Mouse (Mus musculus) urinary bladder, postnatal 14 days (tissue): ENCODE measurements around the gene Cldn15.

ENCODE experiments used
- DNase-seq: peaks from one replicate; pipeline ENCODE4 v3.0.0; 2021; ENCODE audit warnings: low spot score

The Cldn15 gene

DNA sequence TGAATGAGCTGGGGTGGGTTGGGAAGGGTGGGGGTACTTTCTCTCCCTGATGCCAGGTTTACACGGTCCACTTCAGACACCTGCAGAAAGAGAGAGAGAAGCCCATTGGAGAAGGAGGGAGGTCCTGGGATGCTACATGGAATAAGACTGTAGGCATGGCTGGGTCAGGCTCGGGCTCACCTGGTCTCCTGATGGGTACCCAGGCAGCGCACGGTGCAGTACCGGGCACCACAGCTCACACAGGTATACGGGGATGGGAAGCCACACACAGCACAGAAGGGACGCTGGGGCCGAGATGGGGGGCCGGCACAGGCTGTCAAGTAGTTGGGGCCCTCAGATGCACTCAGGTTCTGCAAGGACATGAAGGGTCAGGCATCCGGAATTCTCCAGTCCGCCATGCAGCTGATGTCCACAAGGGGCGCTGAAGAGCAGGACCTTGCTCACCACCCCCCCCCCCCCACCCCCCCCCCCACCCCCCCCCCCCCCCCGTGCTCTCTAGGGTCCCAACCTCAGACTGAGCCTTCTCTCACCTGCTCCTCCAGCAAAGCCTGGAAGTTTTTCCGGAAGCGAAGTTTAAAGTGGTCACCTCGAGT lies 16.0 kb downstream of the Cldn15 start:
- peak; percentile 48 for DNase-seq

DNA sequence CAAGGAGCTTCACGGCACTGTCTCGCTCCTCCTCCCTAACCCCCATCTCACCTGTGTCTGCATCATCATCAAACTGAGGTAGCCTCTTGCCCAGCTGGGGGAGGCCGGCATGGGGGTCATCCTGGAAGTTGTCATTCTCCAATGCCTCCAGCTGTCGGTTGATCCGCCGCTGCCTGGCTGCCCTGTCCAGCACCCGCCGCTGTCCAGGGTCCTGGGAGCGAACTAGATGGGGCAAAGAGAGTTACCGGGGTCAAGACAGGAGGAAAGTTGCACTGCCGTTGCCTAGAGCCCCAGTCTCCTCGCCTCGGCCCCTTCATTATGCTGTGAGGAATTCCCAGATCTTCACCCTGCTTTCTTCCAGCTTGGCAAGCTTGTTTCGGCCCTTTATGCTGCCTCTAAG lies 18.4 kb downstream of the Cldn15 start:
- DNase-seq = no peak

- peak; percentile 97 for DNase-seq
Observed at GRCm38 (mm10) chr5:136986695-136987137, 20.3 kb downstream of the Cldn15 start, which contains the start of gene Plod3. TSS of gene Plod3 (plus strand) at chr5:136987019.

- DNase-seq = peak; percentile 80
Observed at GRCm38 (mm10) chr5:136987138-136987933, 20.9 kb downstream of the Cldn15 start.

DNA sequence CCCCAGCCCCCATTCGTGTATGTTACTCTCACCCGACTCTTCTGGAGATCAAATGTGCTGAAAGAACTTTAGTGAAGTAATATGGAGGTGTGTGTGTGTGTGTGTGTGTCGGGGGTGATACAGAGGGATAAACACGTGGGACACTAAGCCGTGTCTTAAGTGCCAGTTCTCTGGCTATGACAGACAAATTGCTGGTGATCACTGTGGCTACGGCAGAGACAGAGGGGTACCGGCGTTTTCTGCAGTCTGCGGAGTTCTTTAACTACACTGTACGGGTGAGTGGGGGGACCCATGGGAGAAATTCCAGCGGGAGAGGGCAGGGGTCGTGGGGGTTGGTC lies 21.5 kb downstream of the Cldn15 start, which contains the start of gene Znhit1:
Gene Znhit1, minus strand, starts transcription at position 88 of the 338 bp plus-strand sequence.
- no peak for DNase-seq

DNA sequence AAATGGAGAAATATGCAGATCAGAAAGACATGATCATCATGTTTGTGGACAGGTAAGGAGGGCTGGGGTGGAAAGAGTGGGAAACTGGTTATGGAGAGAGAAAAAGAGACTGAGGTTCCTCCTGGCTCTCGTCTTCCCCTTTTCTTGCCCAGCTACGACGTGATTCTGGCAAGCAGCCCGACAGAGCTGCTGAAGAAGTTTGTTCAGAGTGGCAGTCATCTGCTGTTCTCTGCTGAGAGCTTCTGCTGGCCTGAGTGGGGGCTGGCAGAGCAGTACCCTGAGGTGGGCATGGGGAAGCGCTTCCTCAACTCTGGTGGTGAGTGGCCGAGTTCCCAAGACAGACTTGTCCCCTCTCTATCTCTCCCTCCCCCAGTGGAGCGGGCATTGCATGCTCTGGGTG lies 22.0 kb downstream of the Cldn15 start:
- peak; percentile 32 for DNase-seq

- DNase-seq = no peak
Observed at GRCm38 (mm10) chr5:136989801-136990200, 23.4 kb downstream of the Cldn15 start.

GRCm38 (mm10) chr5:136999449-136999848 lies 33.0 kb downstream of the Cldn15 start:
- no peak for DNase-seq

- no peak for DNase-seq
Observed at GRCm38 (mm10) chr5:137000612-137001011, 34.2 kb downstream of the Cldn15 start.

DNA sequence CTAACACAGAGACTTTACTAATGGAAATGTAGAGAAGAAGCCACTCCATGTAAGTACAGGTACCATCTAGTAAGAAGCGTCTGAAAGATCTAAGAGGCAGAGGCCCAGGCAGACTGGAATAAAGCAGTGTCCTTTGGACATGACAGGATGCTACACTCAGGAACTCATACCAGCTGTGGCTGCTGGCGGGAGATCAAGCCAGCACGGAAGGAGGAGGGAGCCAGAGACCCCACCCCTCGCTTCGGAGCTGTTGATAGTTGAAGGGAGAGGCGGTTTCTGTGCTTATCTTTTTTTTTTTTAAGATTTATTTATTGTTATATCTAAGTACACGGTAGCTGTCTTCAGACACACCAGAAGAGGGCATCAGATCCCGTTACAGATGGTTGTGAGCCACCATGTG lies 40.9 kb downstream of the Cldn15 start:
- no peak for DNase-seq

DNA sequence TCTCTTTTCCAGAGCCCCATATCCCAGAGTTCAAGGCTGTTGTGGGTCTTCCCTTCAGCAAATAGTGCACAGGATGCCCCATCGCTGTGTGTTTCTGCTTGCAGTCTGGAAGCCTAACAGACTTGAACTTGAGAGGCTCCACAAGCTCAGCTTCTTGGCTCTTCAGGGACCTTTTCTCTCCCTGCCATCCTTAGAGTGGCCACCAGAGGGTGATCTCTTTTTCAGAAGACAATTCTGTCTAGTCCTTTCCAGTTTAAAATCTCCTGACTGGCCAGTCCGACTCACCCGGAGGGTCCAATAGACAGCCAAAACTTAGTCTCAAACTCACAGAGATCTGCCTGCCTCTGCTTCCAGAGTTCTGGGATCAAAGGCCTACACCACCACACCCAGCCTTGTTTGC lies 43.6 kb downstream of the Cldn15 start:
- peak; percentile 59 for DNase-seq

DNA sequence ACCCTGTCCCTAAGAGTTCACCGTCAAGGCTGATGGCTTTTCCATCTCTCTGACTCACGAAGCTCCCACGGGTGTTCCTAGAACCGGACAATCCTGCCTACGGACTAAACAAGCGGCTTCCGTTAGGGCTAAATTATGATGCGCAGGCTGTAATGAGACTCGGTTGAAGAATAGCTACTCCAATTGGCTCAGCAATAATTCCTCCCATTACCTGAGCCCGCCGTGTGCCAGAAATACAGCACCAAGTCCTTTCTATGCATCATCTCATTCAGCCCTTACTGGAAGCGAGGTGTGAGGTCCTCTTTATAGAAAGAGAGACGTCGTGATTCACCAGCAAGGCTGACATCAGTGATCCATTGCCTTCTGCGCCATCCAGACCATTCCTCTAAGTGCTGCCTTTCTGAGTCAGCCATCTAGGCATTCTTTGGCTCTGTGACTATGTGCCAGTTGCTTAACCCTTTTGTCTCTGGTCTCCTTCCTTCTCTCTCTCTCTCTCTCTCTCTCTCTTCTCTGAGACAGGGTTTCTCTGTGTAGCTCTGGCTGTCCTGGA lies 46.1 kb downstream of the Cldn15 start:
- no peak for DNase-seq

DNA sequence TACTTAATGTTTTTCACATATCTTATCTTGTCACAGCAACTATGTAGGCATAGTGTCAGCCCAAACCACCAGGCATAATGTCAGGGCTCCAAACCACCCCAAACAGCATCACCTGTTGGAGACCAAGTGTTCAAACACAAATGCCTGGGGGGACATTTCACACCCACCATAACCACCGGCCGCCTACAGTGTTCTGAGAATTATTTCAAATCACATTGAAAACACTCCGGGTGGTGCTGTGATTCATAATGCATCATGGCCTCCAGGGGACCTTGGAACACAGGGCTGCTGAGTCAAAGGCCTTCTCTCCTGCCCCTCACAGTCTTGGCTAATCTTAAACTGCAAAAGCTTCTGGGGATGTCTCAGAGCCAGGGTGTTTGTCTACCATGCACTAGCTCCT lies 49.5 kb downstream of the Cldn15 start:
- DNase-seq = no peak

DNA sequence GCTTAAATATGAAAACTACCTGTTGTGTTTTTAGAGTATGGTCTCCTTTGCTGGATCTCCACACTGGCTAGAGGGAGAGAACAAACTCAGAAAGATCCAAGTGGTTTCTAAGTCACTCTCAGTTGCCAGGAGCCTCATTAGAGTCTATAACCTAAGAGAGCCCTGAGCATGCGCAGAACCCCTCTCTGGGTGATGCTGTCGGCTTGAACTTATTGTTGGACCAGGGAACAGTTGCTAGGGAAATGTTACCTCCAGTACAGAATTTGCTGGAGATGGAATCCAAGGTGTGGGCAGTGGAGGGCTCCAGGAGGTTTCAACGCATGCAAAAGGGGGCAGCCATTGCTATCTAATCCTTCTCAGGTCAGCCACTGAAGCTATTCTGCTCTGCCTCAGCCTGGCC lies 57.9 kb downstream of the Cldn15 start:
- no peak for DNase-seq

DNA sequence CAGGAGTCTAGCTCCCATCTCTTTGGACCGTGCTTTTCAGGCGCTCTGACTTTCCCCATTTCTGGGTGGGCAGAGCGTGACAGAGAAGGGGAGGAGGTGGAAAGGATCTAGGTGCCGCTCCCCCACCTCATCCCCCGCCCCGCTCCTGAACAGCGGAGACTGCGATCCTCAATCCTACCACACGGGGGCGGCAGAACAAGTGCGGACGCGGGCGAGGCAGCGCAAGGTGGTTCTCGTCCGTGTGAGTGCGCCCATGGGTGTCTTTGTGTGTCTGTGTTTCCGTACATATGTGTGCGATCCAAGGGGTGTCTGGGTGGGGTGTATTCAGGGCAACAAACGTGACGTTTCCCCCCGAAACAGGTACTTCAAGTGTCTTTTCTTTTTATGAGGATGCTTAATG lies 58.7 kb downstream of the Cldn15 start:
- DNase-seq = peak; percentile 78
